In genomic region chr6:135250926-135251699, GRCm38 (mm10) we compare ENCODE assay signal across 11 mouse cellular contexts. TPM values are rescaled to one million over a fixed set of nuclear protein-coding genes. Genes with fewer than 3 reads are reported as not detected.
A peak's percentile ranks its signal among the peaks of the same experiment; 100 is the strongest.
DNase-seq lines count a peak whose midpoint lies in the region; ATAC-seq and TF ChIP-seq lines count a peak whose summit lies in the region.
"Had no signal": no experiment of that assay in that cellular context is flagged by ENCODE, and none has a peak within 500 bp of the region (broad histone marks: within the 10 kb centered on the region; RNA-seq: fewer than 3 reads in every experiment).

No protein-coding gene starts in this region.

- H3K27me3 ChIP-seq in midbrain, embryonic 10.5 days (ENCODE audit: low read depth, poor library complexity, severe bottlenecking) = peaks cover 25% of the 10 kb centered on the region
- H3K27me3 ChIP-seq in midbrain, postnatal 0 days (ENCODE audit: insufficient read depth, low read length) = no peaks in the 10 kb centered on the region
- H3K27me3 ChIP-seq in embryonic facial prominence, embryonic 15.5 days = no peaks in the 10 kb centered on the region
- H3K27me3 ChIP-seq in limb, embryonic 13.5 days = no peaks in the 10 kb centered on the region
- no peaks in the 10 kb centered on the region for H3K27me3 ChIP-seq in stomach, embryonic 16.5 days (ENCODE audit: control insufficient read depth, insufficient read depth, low read length)
- H3K27me3 ChIP-seq: neural tube, embryonic 15.5 days had no signal

- no peaks in the 10 kb centered on the region for H3K36me3 ChIP-seq in midbrain, embryonic 10.5 days
- no peaks in the 10 kb centered on the region for H3K36me3 ChIP-seq in midbrain, postnatal 0 days (ENCODE audit: insufficient read depth, low read length)
- H3K36me3 ChIP-seq in embryonic facial prominence, embryonic 15.5 days = no peaks in the 10 kb centered on the region
- H3K36me3 ChIP-seq in limb, embryonic 13.5 days = no peaks in the 10 kb centered on the region
- no peaks in the 10 kb centered on the region for H3K36me3 ChIP-seq in stomach, embryonic 16.5 days (ENCODE audit: control insufficient read depth, insufficient read depth, low read length)
- H3K36me3 ChIP-seq: neural tube, embryonic 15.5 days had no signal

- 0 out of 2 replicates have a peak overlapping the region, but pooled peaks have one; percentile 83 for H3K27ac ChIP-seq in midbrain, embryonic 10.5 days (replicated peaks)
- no peak overlapping the region for H3K27ac ChIP-seq in midbrain, postnatal 0 days (ENCODE audit: low read depth, low read length)
- peak overlapping the region; percentile 86 for H3K27ac ChIP-seq in embryonic facial prominence, embryonic 15.5 days (replicated peaks)
- peak overlapping the region; percentile 84 for H3K27ac ChIP-seq in limb, embryonic 13.5 days
- H3K27ac ChIP-seq in stomach, embryonic 16.5 days (ENCODE audit: low read length) = peak overlapping the region; percentile 85
- H3K27ac ChIP-seq: neural tube, embryonic 15.5 days had no signal

- WGBS in midbrain, embryonic 10.5 days = 69% methylated on average over 19 of the region's 19 CpGs
- 69% methylated on average over 19 of the region's 19 CpGs for WGBS in midbrain, postnatal 0 days
- 54% methylated on average over 19 of the region's 19 CpGs for WGBS in embryonic facial prominence, embryonic 15.5 days
- whole genome bisulfite sequencing in limb, embryonic 13.5 days = 56% methylated on average over 19 of the region's 19 CpGs
- 65% methylated on average over 19 of the region's 19 CpGs for WGBS in stomach, embryonic 16.5 days

- H3K4me3 ChIP-seq in midbrain, embryonic 10.5 days = no peak overlapping the region
- no peak overlapping the region for H3K4me3 ChIP-seq in midbrain, postnatal 0 days (ENCODE audit: low read depth, low read length)
- no peak overlapping the region for H3K4me3 ChIP-seq in embryonic facial prominence, embryonic 15.5 days (replicated peaks)
- H3K4me3 ChIP-seq in limb, embryonic 13.5 days = no peak overlapping the region
- H3K4me3 ChIP-seq in stomach, embryonic 16.5 days (replicated peaks; ENCODE audit: low read length) = no peak overlapping the region
- H3K4me3 ChIP-seq: neural tube, embryonic 15.5 days had no signal

- ATAC-seq in midbrain, postnatal 0 days (ENCODE audit: low FRiP score) = no peak
- no peak for ATAC-seq in embryonic facial prominence, embryonic 15.5 days (ENCODE audit: insufficient number of reproducible peaks, low FRiP score, low TSS enrichment, low read depth)
- no peak for ATAC-seq in limb, embryonic 13.5 days (ENCODE audit: low FRiP score, low read depth)
- no peak for ATAC-seq in stomach, embryonic 16.5 days (ENCODE audit: insufficient read depth, low FRiP score)
- ATAC-seq in megakaryocyte progenitor cell, adult 5-6 weeks (replicated peaks; ENCODE audit: poor library complexity) = no peak

- peaks cover 24% of the 10 kb centered on the region for H3K4me1 ChIP-seq in midbrain, embryonic 10.5 days
- peaks cover 7% of the 10 kb centered on the region; the same call in 1 of the 2 replicates for H3K4me1 ChIP-seq in midbrain, postnatal 0 days (ENCODE audit: insufficient read depth, low read length)
- peaks cover 35% of the 10 kb centered on the region for H3K4me1 ChIP-seq in embryonic facial prominence, embryonic 15.5 days
- H3K4me1 ChIP-seq in limb, embryonic 13.5 days = peaks cover 40% of the 10 kb centered on the region
- H3K4me1 ChIP-seq in stomach, embryonic 16.5 days (ENCODE audit: control insufficient read depth, insufficient read depth, low read length) = peaks cover 27% of the 10 kb centered on the region

- no peak for TF ChIP-seq CTCF in midbrain, postnatal 0 days (IDR thresholded peaks at IDR 0.05)

- H3K9ac ChIP-seq in midbrain, postnatal 0 days (replicated peaks; ENCODE audit: low read length, poor library complexity, severe bottlenecking) = no peak overlapping the region
- no peak overlapping the region for H3K9ac ChIP-seq in embryonic facial prominence, embryonic 15.5 days
- H3K9ac ChIP-seq in limb, embryonic 13.5 days = no peak overlapping the region
- H3K9ac ChIP-seq in stomach, embryonic 16.5 days (ENCODE audit: low read length) = no peak overlapping the region
- H3K9ac ChIP-seq: neural tube, embryonic 15.5 days had no signal

- no peaks in the 10 kb centered on the region for H3K9me3 ChIP-seq in midbrain, embryonic 10.5 days (replicated peaks)
- H3K9me3 ChIP-seq in midbrain, postnatal 0 days (ENCODE audit: low read length) = no peaks in the 10 kb centered on the region; the same call in 1 of the 2 replicates
- no peaks in the 10 kb centered on the region for H3K9me3 ChIP-seq in embryonic facial prominence, embryonic 15.5 days (replicated peaks)
- H3K9me3 ChIP-seq in limb, embryonic 13.5 days = no peaks in the 10 kb centered on the region
- peaks cover 6% of the 10 kb centered on the region; the same call in 1 of the 2 replicates for H3K9me3 ChIP-seq in stomach, embryonic 16.5 days (replicated peaks; ENCODE audit: control insufficient read depth, low read length)
- H3K9me3 ChIP-seq: neural tube, embryonic 15.5 days had no signal

- DNase-seq in midbrain, embryonic 10.5 days (ENCODE audit: low spot score) = no peak
- DNase-seq in midbrain, postnatal 0 days (ENCODE audit: low spot score) = no peak
- no peak for DNase-seq in layer of hippocampus, postnatal 10 days (ENCODE audit: low spot score in 2 of 2)
- DNase-seq: layer of hippocampus, adult 9-11 months had no signal

- no peak overlapping the region for H3K4me2 ChIP-seq in midbrain, postnatal 0 days (ENCODE audit: low read depth, low read length, poor library complexity, severe bottlenecking)
- H3K4me2 ChIP-seq in embryonic facial prominence, embryonic 15.5 days (replicated peaks) = no peak overlapping the region
- H3K4me2 ChIP-seq in limb, embryonic 13.5 days (replicated peaks) = peak overlapping the region; percentile 14; the same call in 1 of the 2 replicates
- peak overlapping the region; percentile 50; the same call in 1 of the 2 replicates for H3K4me2 ChIP-seq in stomach, embryonic 16.5 days (ENCODE audit: low read depth, low read length)

RNA-seq across cellular contexts. Expression of gene Gsg1, which starts 3.0 kb away (rescaled TPM):
- 0.09 and 0.47 TPM in 2 replicates for polyA plus RNA-seq in midbrain, embryonic 10.5 days (2016; fragmentation: Nextera tagmentation; extraction: Ambion mirVana)
- total RNA-seq in midbrain, postnatal 0 days (2014; rRNA removed) = 0.99 and 2.6 TPM in 2 replicates
- polyA plus RNA-seq in midbrain, postnatal 0 days (2015; fragmentation: Nextera tagmentation; extraction: Ambion mirVana) = 0.17 and 0.37 TPM in 2 replicates
- 2.1 and 2.6 TPM in 2 replicates for polyA plus RNA-seq in embryonic facial prominence, embryonic 15.5 days (2015; fragmentation: Nextera tagmentation; extraction: Ambion mirVana)
- 0.86 and 1.0 TPM in 2 replicates for polyA plus RNA-seq in limb, embryonic 13.5 days (2015; fragmentation: Nextera tagmentation; extraction: Ambion mirVana)
- polyA plus RNA-seq in stomach, embryonic 16.5 days (2015; fragmentation: Nextera tagmentation; extraction: Ambion mirVana) = 0.87 and 1.6 TPM in 2 replicates
- not detected in 2 replicates for total RNA-seq in megakaryocyte progenitor cell, adult 5-6 weeks (2015)
- not detected in 2 replicates for total RNA-seq in megakaryocyte progenitor cell, adult 5-6 weeks (2017)
- not detected for total RNA-seq in layer of hippocampus, postnatal 10 days (2021)
- total RNA-seq: granulocyte monocyte progenitor cell, adult 5-6 weeks had no signal

RNA-seq across cellular contexts. Expression of gene Hebp1, which starts 53.3 kb away (rescaled TPM):
- 4.8 and 5.2 TPM in 2 replicates for polyA plus RNA-seq in midbrain, embryonic 10.5 days (2016; fragmentation: Nextera tagmentation; extraction: Ambion mirVana)
- total RNA-seq in midbrain, postnatal 0 days (2014; rRNA removed) = 8.9 and 10.6 TPM in 2 replicates
- polyA plus RNA-seq in midbrain, postnatal 0 days (2015; fragmentation: Nextera tagmentation; extraction: Ambion mirVana) = 8.7 and 9.2 TPM in 2 replicates
- polyA plus RNA-seq in embryonic facial prominence, embryonic 15.5 days (2015; fragmentation: Nextera tagmentation; extraction: Ambion mirVana) = 10.7 and 11.4 TPM in 2 replicates
- 9.4 and 10.2 TPM in 2 replicates for polyA plus RNA-seq in limb, embryonic 13.5 days (2015; fragmentation: Nextera tagmentation; extraction: Ambion mirVana)
- 37.4 and 37.7 TPM in 2 replicates for polyA plus RNA-seq in stomach, embryonic 16.5 days (2015; fragmentation: Nextera tagmentation; extraction: Ambion mirVana)
- total RNA-seq in megakaryocyte progenitor cell, adult 5-6 weeks (2015) = 12.9 and 15.0 TPM in 2 replicates
- 20.0 and 21.2 TPM in 2 replicates for total RNA-seq in megakaryocyte progenitor cell, adult 5-6 weeks (2017)
- 10 to 100 TPM; 44.2 to 44.6 TPM for total RNA-seq in layer of hippocampus, postnatal 10 days (2021)

RNA-seq across cellular contexts. Expression of gene Fam234b, which starts 53.3 kb away (rescaled TPM):
- polyA plus RNA-seq in midbrain, embryonic 10.5 days (2016; fragmentation: Nextera tagmentation; extraction: Ambion mirVana) = 21.7 and 29.5 TPM in 2 replicates
- 90.5 and 106 TPM in 2 replicates for total RNA-seq in midbrain, postnatal 0 days (2014; rRNA removed)
- 114 and 119 TPM in 2 replicates for polyA plus RNA-seq in midbrain, postnatal 0 days (2015; fragmentation: Nextera tagmentation; extraction: Ambion mirVana)
- polyA plus RNA-seq in embryonic facial prominence, embryonic 15.5 days (2015; fragmentation: Nextera tagmentation; extraction: Ambion mirVana) = 24.8 and 25.1 TPM in 2 replicates
- polyA plus RNA-seq in limb, embryonic 13.5 days (2015; fragmentation: Nextera tagmentation; extraction: Ambion mirVana) = 27.0 and 30.3 TPM in 2 replicates
- 29.1 and 33.3 TPM in 2 replicates for polyA plus RNA-seq in stomach, embryonic 16.5 days (2015; fragmentation: Nextera tagmentation; extraction: Ambion mirVana)
- 5.9 and 6.5 TPM in 2 replicates for total RNA-seq in megakaryocyte progenitor cell, adult 5-6 weeks (2015)
- 5.4 and 6.8 TPM in 2 replicates for total RNA-seq in megakaryocyte progenitor cell, adult 5-6 weeks (2017)
- 100 to 1,000 TPM; 112 to 127 TPM for total RNA-seq in layer of hippocampus, postnatal 10 days (2021)

RNA-seq across cellular contexts. Expression of gene Pbp2, which starts 59.1 kb away (rescaled TPM):
- polyA plus RNA-seq in midbrain, embryonic 10.5 days (2016; fragmentation: Nextera tagmentation; extraction: Ambion mirVana) = not detected in 2 replicates
- total RNA-seq in midbrain, postnatal 0 days (2014; rRNA removed) = not detected in 2 replicates
- polyA plus RNA-seq in midbrain, postnatal 0 days (2015; fragmentation: Nextera tagmentation; extraction: Ambion mirVana) = not detected in 2 replicates
- polyA plus RNA-seq in embryonic facial prominence, embryonic 15.5 days (2015; fragmentation: Nextera tagmentation; extraction: Ambion mirVana) = 0.91 and 1.5 TPM in 2 replicates
- polyA plus RNA-seq in limb, embryonic 13.5 days (2015; fragmentation: Nextera tagmentation; extraction: Ambion mirVana) = 0.25 TPM in 1 of 2 replicates, not detected in the other
- polyA plus RNA-seq in stomach, embryonic 16.5 days (2015; fragmentation: Nextera tagmentation; extraction: Ambion mirVana) = 12.4 and 28.5 TPM in 2 replicates
- total RNA-seq in megakaryocyte progenitor cell, adult 5-6 weeks (2015) = not detected in 2 replicates
- total RNA-seq in megakaryocyte progenitor cell, adult 5-6 weeks (2017) = not detected in 2 replicates
- total RNA-seq in layer of hippocampus, postnatal 10 days (2021) = under 1 TPM in 1 of 2 experiments, not detected in 1; 0.37 TPM
- total RNA-seq: granulocyte monocyte progenitor cell, adult 5-6 weeks; megakaryocyte, adult 5-6 weeks had no signal
- polyA plus RNA-seq: neural tube, embryonic 15.5 days had no signal

Comparison
In these comparisons a context has a peak if more than half of its experiments do, and no peak if none do; other contexts are left out.
1. H3K4me2 ChIP-seq: peak in limb, embryonic 13.5 days (single experiment) and stomach, embryonic 16.5 days (single experiment); none in midbrain, postnatal 0 days (single experiment) and embryonic facial prominence, embryonic 15.5 days (single experiment).